Mouse (Mus musculus) gastrocnemius, postnatal 36 days (tissue): ENCODE results near the gene Gpc6. TPM values are rescaled to one million over a fixed set of nuclear protein-coding genes. Genes with fewer than 3 reads are reported as not detected.

Source experiments
- DNase-seq, 2 experiments: peaks; one replicate each; pipeline ENCODE4 v3.0.0; 2022
- intact Hi-C: fragments of 180-260 bp; cut with DNase I; formaldehyde crosslinking; loops from one replicate; pipeline ENCODE4 v1.15.1; 2025
- total RNA-seq, 2 experiments: library from RNA; stranded (reverse); gene quantifications; 2 replicates each; pipeline ENCODE4 v1.2.3; 2021

Gpc6 gene
- total RNA-seq, 2 experiments from 2014 or later, result 2.0 to 2.1 TPM

DNA sequence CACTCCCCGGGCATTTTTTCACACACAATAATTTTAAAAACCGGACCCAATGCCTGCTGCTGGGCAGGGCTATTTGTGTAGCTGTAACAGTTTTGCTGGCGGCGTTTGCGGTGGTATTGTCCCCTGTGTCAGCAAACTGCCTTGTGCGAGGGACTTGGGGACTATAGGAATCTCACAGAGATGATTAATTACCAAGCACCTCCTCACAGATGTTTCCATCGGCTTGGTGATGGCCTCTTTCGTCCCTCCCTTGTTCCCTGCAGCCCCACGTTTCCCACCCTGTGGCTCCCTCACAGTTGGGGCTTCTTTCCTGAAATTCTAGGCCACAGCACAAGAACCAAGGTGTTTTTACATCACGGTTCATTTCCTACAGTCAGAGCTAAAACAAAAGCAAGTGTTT is 980.6 kb downstream of the Gpc6 start:
- no peak for DNase-seq
- intact Hi-C loops, result no loop called here

DNA sequence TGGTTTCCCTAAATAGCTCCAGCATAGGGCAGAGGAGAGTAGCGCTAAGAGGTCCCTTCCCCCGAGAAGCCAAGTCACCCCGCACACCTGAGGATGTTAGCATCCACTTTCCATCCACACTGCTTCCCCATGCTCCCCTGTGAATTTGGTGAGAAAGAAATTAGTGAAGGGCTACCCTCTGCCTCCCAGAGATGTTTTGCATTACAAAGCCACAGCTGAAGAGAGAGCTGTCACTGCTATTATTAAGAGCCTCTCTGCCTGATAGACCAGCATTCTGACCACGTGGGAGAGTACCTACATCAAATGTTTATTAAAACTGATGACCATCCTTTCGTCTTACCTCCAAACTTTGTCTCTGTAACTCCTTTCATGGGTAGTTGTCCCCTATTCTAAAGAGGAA is 981.2 kb downstream of the Gpc6 start:
- intact Hi-C loops, result no loop called here
- DNase-seq, result no peak

DNA sequence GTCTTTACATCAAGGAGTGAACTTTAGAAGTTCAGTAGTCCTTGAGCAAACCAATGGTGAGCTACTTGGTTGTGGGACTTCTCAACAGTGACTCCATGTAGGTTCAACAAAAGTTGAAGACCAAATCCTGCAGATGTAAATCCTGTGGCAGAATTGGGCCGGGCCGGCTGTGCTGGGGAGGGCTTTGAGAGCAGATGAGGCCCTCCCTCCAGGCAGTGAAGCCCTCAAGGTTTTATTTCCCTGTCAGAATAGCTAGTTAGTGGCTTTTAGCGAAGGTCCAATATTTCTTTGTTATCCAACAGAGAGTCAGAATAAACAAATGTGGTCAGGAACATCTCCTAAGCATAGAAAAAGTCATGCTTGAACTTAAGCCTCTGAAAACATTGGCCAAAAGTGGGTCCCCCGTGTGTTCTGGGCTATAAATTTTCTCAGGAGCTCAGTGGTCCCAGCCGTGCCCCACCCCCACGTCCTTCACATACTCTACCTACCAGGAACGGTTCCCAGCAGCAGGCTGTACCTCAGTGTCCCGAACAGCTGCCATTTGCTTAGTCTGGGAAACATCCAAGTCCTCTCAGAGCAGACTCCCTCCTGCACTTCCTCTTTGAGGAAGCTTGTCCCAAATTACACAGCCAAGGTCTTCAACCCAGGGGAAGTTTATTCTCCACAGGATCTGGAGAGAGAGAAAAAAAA is 983.3 kb downstream of the Gpc6 start:
- intact Hi-C loops, result no loop called here
- peak; percentile 29 to 38 for DNase-seq

DNA sequence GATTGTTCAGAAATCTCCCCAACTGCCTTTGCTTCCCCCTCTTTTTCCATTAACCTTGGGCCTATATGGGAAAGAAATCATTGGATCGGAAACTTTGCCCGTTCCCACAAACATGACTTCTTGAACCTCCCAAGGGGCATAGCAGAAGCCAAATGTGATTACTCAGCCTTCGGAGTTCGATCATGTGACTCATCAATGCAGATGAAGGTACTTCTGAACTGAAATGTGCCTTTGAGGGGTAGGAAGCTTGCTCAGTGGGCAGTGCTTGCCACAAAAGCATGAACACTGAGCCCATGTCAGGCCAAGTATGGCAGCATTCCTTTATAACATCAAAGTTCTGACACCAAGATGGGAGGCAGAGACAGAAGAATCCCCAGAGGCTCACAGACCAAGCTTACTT is 983.9 kb downstream of the Gpc6 start:
- intact Hi-C loops, result no loop called here
- peak in 1 of 2 experiments; percentile 36 for DNase-seq

DNA sequence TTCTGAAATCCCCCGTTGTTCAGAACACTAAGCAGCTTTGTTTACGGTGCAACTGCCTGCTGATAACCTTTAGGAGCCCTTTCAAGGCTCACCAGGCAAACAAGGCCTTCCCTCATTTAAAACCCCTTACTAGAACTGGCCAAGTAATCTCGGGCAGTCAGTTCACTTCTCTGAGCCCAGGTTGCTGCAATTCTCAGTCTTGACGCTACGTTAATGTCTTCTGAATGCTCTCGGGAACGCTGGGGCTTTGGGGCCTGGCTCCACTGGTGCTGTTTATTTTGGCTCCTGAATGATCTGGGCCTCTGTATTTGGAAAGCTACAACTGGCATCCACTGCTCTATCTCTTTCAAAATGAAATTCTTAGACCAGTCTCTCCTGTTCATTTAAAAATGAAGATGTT is 985.2 kb downstream of the Gpc6 start:
- intact Hi-C loops, result no loop called here
- no peak for DNase-seq

DNA sequence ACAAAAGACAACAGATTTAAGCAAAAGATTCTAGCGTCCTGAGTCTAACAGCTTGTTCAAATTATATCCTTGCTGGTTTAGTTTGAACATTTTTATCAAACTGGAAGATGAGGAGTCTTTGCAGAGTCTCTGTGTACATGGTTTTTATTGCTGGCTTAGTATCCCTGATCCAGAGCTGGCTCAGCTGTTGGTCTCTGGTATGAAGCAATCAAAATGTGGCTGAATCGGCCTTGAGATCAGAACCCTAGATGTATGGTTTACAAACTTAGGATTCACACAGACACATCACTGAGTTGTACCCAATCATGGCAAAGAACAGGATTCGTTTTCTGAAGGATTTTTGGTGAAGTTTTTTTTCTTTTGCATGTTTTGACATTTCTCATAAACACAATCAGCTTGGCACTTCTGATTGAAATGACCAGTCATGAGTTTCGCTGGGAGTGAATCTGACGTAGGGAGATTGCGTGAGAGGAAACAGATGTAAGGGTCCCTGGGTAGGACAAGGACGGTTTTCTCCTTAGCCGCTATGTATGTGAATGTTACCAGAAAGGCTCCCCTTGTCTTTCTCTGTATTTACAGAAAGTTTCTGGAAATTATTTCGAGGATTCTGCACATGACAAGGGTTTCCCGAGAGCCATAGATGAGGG is 987.6 kb downstream of the Gpc6 start:
- no peak for DNase-seq
- intact Hi-C loops, result no loop called here

DNA sequence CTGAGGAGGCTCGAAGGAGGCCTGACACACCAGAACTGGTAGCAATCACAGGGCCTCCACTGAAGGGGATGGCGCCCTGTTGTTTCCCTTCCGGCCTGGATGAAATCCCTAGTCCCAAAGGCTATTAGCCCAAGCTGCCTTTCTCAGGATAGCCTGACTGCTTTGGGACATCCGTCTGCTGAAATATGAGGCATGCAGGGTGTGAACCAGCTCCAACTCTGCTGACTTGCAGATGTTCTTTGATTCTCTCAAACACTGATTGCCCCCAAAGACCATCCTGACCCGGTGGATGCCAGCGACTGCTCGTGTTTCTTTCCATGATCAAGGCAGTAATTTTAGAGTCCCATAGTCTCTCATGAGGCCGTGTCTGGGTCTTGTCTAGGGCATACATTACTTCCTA is 991.5 kb downstream of the Gpc6 start:
- intact Hi-C loops, result no loop called here
- DNase-seq, result no peak

DNA sequence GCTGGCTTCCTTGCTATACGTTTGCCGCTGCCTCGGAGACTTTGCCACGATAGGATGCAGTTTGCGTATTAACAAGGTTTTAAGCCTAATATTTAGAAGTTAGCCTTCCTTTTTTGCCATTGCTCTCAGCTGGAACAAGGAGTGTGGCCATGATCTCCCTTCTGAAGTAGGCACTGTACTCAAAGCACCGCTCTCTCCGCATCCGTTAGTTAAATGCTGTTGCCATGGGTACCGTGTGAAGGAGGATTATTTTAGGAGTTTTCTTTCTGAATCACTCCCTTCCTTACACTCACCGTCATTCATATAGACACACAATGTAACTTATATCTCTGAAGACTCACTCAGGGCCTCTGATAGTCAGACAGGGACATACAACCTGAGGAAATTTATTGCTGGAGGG is 993.6 kb downstream of the Gpc6 start:
- intact Hi-C loops, result no loop called here
- DNase-seq, result no peak

DNA sequence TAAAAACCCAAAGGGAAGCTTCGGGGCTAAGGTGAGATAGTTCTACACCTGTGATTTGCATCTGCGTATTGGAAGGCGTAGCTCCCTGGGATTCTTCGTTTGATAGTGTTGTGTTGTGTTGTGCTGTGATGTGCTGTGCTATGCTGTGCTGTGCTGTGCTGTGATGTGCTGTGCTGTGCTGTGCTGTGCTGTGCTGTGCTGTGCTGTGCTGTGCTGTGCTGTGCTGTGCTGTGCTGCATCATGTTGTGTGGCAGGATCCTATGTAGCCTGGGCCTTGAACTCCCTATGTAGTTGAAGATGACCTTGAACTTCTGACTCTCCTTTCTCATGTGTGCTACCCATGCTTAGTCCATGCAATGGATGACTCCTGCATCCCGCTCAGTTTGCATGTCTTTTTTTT is 994.5 kb downstream of the Gpc6 start:
- intact Hi-C loops, result no loop called here
- no peak for DNase-seq

DNA sequence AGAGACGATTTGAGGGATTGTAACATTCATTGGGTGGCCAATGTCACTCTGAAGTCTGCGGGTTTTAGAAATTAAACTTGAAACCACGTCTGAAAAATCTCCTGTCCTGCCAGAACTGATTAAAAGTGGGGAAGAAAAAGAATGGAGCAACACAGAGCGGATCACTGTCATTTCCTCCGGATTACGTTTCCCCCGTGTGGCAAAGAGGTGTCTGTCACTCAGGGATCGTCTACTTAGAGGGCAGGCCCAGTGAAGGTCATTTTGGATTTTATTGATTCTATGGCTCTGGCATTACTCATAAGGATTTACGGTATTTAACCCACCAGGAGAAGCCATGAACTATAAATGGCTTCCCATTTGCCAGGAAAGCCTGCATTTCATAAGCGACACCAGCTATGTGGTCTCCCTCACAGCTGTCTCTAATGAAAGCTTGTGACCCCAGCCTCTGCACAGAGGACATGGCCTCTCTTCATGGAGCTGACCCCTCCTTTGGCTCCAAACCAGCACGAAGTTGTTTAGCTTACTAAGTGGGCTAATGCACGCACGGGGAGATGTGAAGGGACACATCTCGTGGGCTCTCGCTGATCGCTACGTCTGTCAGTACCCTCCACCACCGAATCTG is 996.4 kb downstream of the Gpc6 start:
- DNase-seq, result no peak
- intact Hi-C loops, result no loop called here

DNA sequence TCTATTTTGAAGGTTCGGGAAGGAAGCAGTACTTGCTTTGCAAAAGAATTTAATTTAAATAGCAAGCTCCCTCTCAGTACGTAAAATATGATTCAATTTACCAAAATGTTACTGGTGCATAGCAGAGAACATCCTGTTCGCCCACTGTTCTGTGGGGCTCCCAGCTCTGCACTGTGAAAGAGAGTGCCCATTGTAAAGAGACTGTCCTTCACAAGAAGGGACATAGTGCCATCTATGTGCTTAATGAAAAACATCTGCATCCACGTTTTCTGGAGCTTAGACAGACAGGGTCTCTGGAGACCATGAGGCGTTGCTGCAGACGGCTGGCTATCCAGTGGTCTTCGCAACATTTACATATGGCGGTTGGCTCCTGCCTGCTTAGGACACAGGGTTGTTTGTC is 998.6 kb downstream of the Gpc6 start:
- no peak for DNase-seq
- intact Hi-C loops, result no loop called here

DNA sequence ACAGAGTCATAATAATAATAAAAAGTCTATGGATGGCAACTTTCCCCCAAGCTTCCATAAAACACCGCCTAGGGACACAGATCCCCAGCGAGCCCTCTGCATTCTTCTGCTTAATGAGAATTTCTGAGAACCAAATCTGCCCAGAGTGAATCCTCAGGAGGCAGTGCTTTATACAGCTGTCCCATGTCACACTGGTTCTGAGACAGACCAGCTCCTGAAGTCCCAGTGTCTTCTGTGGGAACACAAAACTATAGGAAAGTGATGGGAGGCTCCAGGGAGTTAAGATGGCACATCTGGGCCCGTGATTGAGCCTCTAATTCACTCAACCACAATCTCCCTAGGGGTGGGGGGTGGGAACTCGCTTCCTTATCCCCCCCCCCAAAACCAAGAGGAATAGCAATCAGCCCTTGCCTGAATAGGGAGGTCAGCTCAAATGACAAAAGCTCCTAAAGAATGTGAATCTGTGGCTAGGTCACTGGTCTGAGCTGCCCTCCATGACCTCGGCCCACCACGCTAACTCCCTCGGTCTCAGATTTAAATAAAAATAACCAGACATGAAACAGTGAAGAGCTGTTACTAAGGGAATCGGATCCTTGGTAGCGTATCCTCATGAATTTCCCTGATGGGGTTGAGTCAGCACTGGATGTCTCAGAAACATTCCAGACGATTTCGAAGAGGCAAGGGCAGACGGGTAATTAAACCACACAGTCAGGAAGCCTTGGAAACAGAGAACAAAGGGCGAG is 1005.2 kb downstream of the Gpc6 start:
- intact Hi-C loops, result no loop called here
- DNase-seq, result no peak

DNA sequence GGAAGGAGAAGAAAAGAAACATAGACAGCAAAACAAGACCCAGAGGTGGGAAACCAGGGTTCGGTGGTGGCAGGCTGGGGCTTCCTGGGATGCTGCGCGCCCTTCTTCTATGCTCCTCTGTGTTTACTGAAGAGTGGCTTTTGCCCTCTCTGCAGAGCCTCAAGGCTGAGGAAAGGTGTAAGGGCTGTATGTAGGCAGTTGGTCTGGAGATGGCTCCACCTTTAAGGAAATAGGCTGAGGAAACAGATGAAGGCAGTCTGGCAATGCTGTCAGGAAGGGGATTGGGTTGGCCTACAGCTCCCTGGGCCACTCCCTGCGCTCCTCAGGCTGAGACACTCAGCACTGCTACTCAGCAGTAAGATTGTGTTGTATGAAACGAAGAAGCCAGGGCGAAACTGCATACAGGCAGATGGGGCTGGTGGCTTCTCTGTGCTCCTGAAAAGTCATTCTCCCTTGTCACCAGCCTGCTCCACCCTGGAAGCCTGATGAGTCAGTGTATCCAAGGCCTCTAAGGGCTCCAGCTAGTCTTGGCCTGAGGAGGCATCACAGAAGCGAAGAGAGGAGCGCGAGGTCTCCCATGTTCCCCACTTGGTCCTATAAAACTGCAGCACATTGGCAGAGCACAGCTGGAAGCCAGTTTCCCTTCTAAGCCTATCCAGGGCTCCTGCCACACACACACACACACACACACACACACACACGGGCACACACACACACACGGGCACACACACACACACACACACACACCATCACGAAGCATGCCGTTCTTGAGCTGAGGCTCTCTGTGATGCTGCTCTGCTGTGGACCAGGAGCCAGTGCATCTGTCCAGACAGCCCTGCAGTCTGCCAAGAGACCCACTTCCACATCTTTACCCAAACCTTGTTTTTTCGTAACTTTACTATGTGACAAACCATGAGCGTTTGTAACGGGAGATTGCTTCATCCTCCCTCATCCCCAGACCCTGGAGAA is 1006.0 kb downstream of the Gpc6 start:
- no peak for DNase-seq
- intact Hi-C loops, result no loop called here

DNA sequence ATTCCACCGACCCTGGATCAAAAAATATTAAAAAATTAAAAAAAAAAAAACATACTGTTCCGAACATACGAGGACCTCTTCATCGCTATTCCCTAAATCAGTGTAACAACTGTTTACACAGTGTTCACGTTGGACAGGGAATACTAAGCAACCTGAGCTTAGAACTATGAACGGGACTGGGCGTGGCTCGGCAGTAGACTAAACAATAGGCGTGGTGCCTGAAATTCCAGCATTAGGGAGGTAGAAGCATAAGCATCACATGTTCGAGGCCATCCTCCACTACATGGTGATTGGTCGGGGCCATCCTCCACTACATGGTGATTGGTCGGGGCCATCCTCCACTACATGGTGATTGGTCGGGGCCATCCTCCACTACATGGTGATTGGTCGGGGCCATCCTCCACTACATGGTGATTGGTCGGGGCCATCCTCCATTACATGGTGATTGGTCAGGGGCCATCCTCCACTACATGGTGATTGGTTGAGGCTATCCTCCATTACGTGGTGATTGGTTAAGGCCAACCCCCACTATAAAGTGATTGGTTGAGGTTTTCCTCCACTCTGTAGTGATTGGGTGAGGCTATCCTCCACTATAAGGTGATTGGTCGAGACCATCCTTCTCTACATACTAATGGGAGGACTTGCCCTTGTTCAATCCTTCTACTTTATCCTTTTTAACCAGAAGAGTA is 1007.2 kb downstream of the Gpc6 start:
- no peak for DNase-seq
- intact Hi-C loops, result no loop called here

DNA sequence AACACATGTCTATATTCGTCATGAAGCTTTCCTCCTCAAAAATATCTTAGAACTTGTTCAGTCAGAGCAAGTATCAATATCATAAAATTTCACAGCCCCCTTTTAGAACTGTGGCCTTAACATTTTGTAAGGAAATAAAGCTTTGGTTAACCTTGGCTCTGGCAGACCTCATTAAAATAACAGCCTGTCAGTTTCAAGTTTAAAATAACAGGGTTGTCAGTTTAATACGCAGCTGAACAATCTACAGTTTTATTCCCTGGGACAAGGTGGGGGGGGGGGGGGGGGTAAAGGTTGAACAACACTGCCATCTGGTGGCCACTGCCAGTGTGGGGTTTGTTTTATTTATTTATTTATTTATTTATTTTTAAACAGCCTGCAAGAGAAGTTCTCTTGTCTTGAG is 1013.4 kb downstream of the Gpc6 start:
- intact Hi-C loops, result no loop called here
- DNase-seq, result peak in 1 of 2 experiments; percentile 19

DNA sequence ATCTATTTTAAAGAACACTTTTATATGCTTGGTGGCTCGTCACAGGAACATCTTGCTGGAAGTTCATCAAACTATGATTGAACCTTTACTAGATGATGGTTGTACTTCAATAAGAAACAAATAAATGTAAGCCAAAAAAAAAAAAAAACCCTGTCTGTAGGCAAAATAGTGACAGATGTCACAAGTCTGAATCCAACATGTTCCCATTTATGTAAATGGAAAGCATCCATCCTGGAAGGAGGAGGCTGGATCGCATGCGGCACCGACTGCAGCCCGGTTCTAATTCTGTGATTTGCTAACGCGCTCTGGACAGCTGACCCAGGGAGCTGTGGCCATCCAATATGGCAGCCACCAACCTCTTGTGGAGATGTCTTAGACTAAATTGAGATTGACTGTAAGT is 1014.4 kb downstream of the Gpc6 start:
- DNase-seq, result no peak
- intact Hi-C loops, result no loop called here

DNA sequence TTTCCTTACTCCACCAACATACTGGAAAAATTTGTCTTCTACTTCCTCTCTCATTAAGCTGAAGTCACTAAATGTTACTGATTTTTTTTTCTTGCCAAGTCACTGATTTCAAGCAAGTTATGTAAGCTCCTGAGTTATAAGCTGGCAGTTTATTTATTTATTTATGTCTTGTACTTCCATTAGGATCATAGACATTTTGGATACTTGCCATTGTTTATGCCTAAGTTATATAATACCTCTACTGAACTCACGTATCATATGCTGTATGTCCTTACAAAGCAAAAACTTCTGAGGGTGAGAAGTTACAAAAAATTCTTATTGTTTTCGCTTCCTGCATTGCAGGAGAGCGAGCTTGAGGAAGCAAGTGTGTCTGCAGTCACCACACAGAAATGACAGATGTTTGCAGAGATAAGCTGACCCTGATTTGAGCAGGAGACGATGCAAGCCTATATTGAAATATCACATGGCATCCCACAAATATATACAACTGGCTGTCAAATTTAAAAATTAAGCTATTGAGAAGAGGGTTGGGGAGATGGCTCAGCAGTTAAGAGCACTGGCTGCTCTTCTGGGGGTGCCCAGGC is 1020.9 kb downstream of the Gpc6 start:
- intact Hi-C loops, result no loop called here
- no peak for DNase-seq

DNA sequence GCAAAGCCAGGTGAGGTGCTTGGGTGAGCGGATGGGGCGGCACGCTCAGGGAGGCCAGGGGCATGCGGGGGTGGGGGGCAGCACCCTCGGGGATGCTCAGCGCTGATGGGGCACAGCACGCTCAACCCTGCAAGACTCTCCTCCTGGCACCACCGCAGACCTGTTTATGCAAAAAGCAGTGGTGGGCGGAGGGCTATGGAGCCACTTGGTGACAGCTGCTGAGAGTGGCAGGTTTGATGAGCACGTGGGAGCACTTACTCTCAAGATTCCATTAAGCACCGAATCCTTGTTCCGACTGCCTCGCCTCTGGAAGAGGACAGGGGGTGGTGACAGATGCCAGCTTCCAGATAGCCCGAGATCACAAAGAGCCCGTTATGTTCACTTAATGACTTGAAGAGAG is 1026.2 kb downstream of the Gpc6 start:
- no peak for DNase-seq
- intact Hi-C loops, result no loop called here

DNA sequence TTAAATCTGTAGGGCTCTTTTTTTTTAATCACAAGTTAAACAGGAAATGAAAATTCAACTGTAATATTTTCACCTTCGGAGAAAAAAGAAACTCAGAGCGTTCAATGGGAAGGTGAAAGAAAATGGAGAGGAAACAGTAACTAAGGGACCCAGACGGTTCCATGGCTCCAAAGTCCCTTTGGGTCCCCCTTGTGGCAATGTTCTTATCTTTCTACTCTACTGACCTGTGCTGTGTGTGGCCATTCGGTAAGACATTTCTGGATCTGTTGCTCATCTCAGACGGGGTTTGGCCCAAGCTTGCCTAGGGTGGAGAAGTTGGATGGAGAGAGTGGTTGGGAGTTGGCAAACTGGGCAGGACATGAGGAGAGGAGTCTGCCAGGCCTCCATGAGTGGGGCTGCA is 1026.6 kb downstream of the Gpc6 start:
- DNase-seq, result no peak
- intact Hi-C loops, result no loop called here
